Mouse (Mus musculus): ENCODE measurements around the gene Fam69a.
"Not testable (repeated sequence)": the region's sequence is repeated elsewhere in the genome, so short reads cannot be mapped to it uniquely, and the experiment has no call there.

Gene Fam69a

DNA sequence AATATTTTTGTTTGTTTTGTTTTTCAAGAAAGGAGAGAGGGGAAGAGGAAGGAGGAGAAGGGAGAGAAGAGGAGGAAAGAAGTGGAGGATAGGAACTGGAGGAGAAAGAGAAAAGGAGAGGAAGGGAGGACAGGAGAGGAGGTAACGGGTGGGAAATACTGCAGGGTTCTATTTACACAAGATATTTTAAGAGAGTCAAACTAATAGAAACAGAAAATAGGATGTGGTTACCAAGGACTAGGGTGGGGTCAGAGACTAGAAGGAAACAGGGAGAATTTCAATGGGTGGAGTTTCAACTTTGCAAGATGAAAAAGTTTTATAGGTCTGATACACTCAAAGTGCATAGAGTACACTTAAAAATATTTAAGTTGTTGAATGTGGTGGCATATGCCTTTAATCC lies 7.0 kb downstream of the Fam69a start:
- DNase-seq = no peak

DNA sequence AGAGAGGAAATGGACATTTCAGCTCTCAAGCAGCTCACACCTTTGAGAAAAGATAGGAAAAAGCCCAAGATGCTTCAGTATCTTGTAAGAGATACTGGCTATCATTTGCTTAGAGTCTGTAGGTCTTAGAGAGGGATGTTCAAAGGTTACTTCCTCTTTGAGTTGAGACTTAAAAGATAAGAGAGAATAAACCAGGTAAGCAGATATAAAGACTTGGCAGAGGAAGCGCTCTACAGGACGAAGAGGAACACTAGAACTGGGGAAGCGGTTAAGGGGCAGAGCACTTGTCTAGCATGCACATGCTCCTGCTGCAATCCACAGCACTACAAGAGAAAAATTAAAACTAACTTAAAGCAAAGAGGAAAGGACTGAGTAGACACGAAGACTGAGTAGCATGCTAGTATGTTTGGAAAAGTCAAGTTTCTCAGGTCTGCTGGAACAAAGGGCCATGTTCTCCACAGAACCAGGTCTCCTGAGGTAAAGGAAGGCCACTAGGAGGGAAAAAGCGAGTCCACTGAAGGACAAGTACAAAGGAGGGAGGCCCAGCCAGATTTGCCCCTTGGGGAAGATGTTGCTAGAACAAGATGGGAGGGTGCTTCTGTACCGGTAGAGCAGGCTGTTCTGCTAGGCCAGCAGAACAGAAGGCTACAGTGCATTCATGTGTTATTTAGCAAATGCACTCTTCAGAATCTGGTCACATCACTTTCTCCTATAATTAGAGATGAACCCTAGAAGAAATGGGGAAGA lies 8.4 kb downstream of the Fam69a start:
- no peak for DNase-seq

DNA sequence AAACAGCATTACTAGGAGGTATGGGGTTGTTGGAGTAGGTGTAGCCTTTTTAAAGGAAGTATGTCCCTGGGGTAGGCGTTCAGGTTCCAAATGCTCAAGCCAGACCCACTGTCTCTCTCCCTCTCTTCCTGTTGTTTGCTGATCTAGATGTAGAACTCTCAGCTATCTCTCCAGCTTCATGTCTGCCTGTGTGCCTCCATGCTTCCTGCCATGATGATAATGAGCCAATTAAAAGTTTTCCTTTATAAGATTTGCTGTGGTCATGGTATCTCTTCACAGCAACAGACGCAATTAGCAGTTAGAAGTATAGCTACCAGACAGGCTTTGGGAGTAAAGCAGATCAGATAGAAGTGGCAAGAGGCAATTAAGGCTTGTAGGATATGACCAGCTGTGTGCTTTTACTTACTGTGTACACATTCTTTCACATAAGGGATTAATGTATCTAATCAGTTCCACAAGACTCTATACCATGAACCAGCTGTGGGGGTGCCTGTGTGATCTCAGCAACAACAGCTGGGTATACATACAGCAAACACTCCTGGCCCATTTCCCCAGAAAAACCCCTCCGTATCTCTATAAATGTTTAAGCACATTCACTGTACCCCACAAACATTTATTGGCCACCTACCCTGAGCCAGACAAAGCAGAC lies 9.1 kb downstream of the Fam69a start:
- no peak for DNase-seq

DNA sequence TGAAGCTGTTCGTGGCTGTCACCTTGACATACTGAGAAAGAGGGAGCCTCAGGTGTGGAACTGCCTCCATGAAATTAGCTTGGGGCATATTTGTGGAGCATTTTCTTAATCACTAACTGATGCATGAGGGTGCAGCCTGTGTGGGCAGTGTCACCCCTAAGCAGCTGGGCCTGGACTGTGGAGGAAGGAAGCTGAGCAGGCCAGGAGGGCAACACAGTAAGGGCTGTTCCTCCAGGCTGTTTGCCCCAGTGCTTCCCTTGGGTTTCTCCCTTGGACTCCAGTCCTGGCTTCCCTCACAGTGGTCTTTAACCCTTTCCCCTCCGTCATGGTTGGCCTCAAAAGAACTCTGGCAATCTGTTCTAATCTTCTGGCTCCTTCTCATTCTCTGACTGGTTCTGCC lies 13.6 kb downstream of the Fam69a start:
- DNase-seq = no peak

DNA sequence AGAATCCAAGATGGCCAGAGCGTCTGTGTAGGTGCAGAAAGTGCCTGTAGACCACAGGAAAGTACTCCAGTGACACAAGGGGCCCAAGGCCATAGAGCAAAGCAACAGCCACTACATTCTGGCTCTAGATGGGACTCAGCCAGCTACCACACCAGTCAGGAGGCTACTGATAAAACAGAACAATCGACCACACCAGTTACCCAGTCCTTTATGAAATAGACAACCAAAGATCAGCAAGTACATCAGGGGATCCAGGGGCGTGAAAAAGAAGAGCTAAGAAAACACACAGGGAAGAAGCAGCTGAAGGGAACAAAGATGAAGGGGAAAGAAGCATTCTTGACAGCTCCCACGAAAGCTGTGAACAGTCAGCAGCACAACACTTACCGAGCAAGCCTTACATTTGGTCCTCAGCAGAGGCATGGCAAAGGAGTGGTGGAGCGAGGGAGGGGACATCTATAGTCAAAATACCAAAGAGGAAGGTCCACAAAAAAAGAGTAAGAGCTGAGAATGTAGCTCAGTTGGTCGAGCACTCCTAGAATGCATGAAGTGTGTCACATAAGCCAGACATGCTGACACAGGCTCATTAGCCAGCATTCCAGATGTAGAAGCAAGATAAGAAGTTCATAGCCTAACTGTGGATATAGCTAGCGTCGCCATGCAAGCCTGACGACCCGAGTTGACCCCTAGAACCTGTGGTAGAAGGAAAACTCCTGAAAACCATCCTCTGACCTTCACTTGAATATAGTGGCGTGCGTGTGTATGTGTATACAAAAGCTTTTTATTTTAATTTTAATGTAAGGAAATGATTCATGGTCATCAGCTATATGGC lies 14.2 kb downstream of the Fam69a start:
- peak; percentile 42 for DNase-seq

DNA sequence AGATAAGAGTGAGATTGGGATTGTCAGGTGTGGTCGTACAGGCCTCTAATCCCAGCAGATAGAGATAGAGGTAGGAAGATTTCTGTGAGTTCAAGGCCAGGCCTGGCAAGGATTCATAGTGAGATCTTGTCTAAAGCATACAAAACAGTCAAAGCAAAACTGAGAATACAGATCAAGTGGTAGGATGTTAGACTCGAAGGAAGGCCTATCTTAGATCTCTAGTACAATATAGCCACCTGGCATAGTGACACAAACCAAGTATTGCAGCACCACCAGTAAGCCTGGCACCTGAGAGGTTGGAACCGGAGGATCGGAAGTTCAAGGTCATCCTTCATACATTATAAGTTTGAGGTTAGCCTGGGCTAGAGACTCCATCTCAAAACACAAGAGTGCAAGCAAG lies 15.8 kb downstream of the Fam69a start:
- DNase-seq = no peak

DNA sequence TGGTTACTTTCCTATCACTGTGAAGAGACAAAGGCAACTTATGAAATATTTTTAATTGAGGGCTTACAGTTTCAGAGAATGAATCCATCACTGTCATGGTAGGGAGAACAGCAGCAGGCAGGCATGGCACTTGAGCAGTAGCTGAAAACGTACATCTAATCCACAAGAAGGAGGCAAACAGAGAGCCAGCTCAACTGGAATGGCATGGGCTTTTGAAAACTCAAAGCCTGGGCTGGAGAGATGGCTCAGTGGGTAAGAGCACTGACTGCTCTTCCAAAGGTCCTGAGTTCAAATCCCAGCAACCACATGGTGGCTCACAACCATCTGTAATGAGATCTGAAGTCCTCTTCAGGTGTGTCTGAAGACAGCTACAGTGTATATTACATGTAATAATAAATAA lies 17.1 kb downstream of the Fam69a start:
- not testable (repeated sequence) for DNase-seq

DNA sequence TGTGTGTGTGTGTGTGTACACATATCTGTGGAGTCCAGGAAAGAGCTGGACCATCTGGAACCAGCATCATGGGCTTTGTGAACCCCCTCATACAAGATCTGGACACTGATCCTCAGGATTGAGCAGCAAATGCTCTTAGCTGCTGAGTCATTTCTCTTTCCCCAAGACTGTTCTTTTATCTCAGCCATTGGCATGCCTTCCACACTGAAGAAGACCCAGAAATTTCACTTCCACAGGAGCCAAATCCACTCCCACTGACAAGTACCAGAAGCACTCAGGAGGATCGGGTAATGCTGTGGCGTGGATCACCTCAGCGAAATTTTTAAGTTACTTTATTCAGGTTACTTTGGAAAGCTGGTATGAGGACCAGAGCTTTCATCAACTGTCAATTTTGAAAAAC lies 18.8 kb downstream of the Fam69a start:
- DNase-seq = no peak

DNA sequence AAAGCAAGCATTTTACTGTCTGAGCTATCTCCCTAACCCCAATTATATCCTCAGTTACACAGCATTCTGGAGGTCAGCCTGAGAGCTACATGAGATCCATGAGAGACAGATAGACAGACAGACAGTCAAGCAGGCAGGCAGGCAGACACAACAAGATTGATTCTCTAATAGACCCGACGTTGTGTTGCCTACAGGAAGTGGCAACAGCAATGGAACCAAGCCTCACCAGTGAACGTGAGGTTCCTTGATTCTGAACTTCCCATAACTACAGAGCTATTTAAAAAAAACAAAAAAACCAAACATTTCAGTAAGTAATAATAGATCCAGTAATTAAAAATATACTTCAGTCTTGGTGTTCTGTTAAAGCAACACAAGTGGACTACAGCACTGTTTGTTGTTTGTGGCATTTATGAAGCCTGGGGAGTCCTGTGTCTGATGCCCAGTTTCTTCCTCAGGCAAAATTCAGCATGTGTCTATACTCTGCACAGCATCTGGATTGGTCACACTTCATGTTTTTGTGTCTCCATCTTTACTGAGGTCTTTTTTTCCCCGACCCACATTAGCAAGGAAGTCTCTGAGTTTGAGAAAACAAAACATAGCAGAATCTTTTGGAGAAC lies 19.9 kb downstream of the Fam69a start:
- no peak for DNase-seq

DNA sequence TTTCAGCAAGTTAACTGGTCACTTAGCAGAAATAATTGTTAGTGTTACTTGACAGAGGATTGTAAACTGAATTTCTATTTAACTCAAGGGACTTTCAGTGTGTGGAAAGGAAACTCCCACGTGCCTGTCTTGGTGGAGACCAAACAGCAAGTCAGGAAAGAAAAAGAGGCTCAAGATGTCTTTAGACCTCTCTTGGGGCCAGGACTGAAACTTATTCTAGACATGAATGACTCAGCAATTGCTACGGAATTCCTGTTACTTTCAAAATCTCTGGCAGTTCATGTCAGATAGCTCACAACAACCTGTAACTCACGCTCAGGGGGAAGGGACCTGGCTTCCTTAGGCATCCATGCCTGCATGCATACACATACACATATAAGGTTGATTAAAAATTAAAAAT lies 20.7 kb downstream of the Fam69a start:
- peak; percentile 41 for DNase-seq

DNA sequence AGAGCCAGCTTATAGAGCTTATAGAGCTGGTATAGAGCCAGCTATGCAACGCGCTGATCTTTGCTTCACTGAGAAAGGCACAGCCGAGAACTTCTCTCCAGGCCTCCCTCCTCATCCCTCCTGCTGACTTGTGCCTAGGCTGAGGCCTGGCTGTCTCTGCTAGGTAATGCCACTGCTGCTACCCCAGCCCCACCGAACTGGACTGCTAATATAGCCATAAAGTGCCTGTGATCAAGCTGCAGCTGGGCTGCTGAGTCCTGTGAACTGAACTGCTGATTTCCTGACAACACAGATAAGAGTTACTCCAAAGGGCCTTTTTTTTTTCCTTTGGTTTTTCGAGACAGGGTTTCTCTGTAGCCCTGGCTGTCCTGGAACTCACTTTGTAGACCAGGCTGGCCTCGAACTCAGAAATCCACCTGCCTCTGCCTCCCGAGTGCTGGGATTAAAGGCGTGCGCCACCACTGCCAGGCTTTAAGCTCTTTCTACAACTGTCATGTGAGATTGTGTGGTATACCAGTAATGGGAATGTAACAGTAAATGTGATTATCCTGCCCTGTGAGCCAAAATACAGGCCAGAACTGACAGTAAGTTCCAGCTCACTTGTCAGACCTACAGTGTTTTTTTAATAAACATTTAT lies 21.4 kb downstream of the Fam69a start:
- DNase-seq = peak; percentile 57

DNA sequence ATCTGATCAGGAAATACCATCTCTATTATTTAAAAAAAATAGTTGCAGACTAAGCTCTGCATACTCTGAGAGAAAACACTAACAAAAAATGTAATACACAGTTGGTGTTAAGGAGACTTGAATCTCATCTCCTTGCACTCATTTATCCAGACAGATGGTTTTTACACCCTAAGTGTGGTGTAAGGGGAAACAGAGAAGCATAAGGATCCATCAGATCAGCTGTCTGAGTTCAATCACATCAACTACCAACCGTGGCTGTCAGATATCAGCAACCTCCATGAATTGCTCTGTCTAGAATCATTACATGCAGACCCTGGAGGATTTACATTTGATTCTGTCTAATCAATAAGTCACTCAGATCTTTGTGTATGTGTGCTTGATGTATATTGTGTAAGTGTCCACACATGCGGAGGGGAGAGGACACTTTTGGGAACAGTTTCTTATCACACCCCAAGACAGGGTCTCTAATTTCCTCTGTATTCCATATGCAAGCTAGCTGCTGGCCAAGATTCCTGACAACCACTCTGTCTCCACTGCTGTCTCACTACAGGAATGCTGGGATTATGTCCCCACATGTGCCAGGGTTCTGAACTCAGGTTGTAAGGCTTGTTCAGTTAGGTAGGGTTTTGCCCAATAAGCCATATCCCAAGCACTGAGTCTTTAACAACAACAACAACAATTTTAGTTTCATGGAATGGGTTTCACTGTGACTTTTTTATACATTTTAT lies 22.7 kb downstream of the Fam69a start:
- no peak for DNase-seq

DNA sequence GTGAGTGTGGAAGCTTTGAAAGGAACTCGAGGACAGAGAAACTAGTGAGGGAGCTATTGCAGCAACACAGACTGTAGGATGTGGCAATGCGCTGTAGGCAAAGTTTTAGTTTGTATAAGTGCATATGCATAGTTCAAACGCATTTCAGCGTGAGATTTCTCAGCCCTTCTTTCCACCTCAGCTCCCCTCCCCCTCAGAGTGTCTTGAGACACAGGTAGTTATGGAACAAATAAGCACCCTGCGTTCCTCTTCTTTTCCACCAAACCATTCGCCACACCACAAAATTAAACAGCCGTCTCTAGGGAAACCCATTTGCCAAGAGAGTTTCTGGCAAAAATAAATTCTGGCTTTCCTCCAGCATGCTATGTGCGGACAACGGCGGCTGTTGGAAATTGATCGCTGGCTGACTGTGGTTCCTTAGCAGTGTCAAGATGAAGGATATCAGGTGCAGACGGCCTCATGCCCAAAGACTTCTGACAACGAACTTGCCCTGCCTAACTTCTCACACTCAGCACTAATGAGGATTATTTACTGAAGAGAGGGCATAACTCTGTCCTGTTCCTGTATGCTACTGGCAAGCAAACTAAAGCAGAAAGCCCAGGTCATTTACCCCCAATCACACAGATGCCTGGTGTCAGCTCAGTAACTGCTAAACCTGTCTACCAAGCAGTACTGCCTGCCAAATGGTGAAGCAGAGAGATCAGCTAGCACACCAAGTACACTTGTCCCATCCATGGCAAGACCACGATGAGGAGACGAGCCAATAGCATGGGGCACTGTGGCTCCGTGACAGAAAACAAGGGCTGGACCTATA lies 25.2 kb downstream of the Fam69a start:
- DNase-seq = peak; percentile 23

DNA sequence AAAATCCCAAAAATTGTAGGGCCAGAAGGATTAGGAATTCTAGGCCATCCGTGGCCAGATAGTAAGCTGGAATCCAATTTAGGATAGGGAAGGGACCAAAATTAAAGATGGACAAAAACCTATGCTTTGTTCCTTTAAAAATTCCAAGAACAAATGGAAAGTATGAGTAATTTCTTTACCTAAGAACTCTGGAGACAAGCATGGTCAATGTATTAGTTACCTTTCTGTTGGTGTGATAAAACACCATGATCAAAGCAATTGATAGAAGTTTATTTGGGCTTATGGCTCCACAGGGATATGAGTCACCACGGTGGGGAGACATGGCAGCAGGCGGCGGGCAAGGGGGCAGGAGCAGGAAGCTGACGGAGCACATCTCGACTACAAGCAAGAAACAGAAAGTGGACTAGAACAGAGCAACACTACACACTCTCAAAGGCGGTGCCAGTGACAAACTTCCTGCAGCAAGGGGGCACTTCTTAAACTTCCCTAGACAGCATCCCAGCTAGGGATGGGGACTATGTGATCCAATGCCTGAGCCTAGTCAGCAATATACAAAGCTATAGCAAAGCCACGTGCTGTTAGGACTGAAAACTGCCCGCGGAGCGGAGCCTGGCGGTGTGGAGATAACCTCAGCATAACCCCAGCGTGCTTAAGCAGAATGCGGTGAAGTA lies 26.2 kb downstream of the Fam69a start:
- peak; percentile 84 for DNase-seq

DNA sequence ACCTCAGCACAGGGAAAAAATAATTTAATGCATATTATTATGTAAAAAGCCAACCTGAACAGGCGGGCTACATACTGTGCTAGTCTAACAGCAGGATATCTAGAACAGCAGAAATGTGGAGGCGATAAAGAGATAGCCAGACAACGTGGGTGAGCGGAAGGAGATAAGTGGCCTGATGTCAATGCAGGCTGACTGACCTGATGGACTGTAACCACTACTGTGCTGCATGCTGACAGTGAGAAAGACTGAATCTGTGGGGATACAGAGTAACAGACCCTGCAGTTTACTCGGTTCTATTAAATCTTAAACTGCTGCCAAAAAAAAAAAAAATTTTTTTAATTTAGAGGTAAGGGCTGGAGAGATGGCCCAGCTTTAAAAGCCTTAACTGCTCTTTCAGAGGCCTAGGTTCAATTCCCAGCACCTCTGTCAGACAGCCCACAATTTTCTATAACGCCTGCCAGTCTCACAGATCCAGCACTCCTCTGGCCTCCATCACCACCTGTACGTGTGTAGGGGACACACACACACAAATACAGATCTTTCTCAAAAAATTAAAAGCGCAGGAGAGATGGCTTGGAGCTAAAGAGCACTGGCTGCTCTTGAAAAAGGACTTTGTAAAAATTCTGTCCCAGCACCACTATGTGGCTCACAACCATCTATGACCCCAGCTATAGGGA lies 27.1 kb downstream of the Fam69a start:
- DNase-seq = peak; percentile 73

DNA sequence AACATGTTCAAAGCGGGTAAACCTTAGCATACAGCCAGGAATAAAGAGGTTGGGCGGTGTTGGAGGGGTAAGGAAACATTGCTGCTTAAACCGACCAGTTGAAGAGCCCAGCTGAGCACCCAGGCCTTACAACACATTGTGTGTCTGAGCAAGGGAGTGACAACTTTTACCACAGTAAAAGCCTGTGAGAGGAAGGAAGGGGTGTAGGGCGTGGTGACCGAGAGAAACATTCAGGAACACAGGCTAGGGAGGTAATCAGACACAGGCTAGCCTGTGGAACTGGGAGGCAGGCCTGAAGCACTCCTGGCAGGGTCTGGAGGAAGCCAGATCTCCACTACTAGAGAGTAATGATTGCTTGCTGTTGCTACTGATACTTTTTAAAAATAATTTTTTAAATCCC lies 36.2 kb downstream of the Fam69a start:
- DNase-seq = peak; percentile 33

DNA sequence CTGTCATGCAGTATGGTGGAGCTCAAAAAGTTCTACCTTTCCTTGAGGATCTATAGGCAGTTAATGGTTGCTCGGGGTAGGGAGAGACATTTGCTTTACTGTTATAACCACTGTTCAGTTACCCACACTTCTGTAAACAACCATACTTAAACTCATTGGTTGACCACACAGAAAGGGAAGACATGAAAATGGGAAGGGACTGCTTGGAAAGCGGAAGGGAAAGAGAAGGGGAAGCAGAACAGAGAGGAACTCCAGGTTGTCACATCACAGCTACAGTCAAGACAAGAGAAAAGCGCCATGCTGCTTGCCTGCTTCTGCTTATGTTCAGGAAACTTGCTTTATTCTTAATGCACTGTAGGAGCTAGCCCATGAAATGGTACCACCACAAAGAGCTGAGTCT lies 37.3 kb downstream of the Fam69a start:
- no peak for DNase-seq

DNA sequence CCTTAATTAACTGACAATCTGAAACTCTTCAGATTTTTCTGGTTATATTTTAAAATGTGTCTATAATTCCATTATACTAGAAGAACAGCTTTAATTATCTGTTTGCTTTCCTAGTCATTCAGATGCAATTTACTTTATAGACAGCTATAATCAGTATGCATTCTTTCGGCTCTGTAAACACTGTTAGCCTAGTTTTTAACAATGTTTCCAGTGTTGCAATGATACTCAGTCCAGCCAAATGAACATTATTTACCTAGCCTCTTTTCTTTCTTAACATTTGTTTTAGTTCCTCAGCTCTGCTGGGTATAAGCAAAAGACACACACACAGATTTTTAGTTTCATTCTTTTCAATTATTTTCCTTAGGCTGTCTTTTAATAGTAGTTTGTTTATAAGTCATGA lies 38.0 kb downstream of the Fam69a start:
- DNase-seq = no peak

DNA sequence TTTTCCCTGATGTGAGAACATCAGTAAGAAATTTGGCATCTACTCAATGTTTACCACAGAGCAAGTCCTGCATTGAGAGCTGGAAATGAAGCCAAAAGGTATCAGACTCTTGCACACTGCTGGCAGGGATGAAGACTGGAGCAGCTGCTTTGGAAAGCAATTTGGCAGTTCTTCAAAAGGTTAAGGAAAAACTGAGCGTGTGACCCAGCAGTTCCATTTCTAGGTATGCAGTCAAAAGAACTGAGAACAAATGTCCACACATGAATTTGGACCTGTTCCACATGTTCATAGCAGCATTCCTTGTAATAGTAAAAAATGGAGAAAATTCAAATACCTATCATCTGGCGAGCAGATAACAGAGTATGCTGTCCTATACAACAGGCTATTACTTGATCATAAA lies 39.3 kb downstream of the Fam69a start:
- no peak for DNase-seq

DNA sequence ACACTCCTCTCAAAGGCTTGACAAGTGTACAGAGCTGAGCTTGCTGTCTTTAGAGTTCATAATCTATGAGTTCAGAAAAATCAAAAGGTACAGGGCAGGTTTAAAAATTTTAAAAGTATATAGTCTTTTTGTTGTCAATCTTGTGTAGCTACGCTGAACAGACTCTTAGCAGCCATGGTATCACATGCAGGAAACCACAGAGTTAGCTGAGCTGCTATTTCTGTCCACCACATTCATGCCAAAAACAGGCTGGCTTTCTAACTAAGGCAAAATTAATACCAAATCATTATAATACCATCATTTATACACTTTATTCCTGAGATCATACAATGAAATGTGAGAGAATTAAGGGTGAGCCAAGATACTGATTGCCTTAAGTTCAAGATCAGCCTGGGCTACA lies 40.4 kb downstream of the Fam69a start:
- no peak for DNase-seq

Measured in liver (tissue).